Mouse (Mus musculus) lung, postnatal 10 days (tissue): ENCODE measurements around the gene Spsb1.

ENCODE experiments used
- DNase-seq: peaks from one replicate; pipeline ENCODE4 v3.0.0; 2021

The Spsb1 gene

GRCm38 (mm10) chr4:149954893-149955439 lies at the start of gene Spsb1:
Gene Spsb1 (minus strand): TSS chr4:149955043.
- peak; percentile 98 for DNase-seq

GRCm38 (mm10) chr4:150003641-150004040 lies 48.8 kb upstream of the Spsb1 start:
- no peak for DNase-seq

GRCm38 (mm10) chr4:150003021-150003580 lies 48.3 kb upstream of the Spsb1 start:
- DNase-seq, result peak; percentile 67

- DNase-seq, result peak; percentile 40
These were observed 47.2 kb upstream of the Spsb1 start for GRCm38 (mm10) chr4:150002021-150002528.

GRCm38 (mm10) chr4:150001221-150001860 lies 46.5 kb upstream of the Spsb1 start:
- no peak for DNase-seq

GRCm38 (mm10) chr4:149999931-150000555 lies 45.2 kb upstream of the Spsb1 start:
- DNase-seq, result no peak

GRCm38 (mm10) chr4:149999510-149999900 lies 44.7 kb upstream of the Spsb1 start:
- DNase-seq, result no peak

GRCm38 (mm10) chr4:149998786-149999509 lies 44.1 kb upstream of the Spsb1 start:
- no peak for DNase-seq

- DNase-seq, result no peak
These were observed 43.2 kb upstream of the Spsb1 start for GRCm38 (mm10) chr4:149997999-149998398.

- DNase-seq, result peak; percentile 40
These were observed 41.6 kb upstream of the Spsb1 start for GRCm38 (mm10) chr4:149996440-149996839.

GRCm38 (mm10) chr4:149995911-149996310 lies 41.1 kb upstream of the Spsb1 start:
- no peak for DNase-seq

- no peak for DNase-seq
These were observed 39.4 kb upstream of the Spsb1 start for GRCm38 (mm10) chr4:149994218-149994617.

GRCm38 (mm10) chr4:149992670-149993032 lies 37.8 kb upstream of the Spsb1 start:
- no peak for DNase-seq

GRCm38 (mm10) chr4:149991755-149992669 lies 37.2 kb upstream of the Spsb1 start:
- DNase-seq, result no peak

GRCm38 (mm10) chr4:149990954-149991633 lies 36.3 kb upstream of the Spsb1 start:
- no peak for DNase-seq

- no peak for DNase-seq
These were observed 35.5 kb upstream of the Spsb1 start for GRCm38 (mm10) chr4:149990212-149990953.

- peak; percentile 93 for DNase-seq
These were observed 34.2 kb upstream of the Spsb1 start for GRCm38 (mm10) chr4:149988931-149989556.

- no peak for DNase-seq
These were observed 33.5 kb upstream of the Spsb1 start for GRCm38 (mm10) chr4:149988301-149988700.

- no peak for DNase-seq
These were observed 32.0 kb upstream of the Spsb1 start for GRCm38 (mm10) chr4:149986671-149987417.
